Mouse (Mus musculus) lung, postnatal 0 days (tissue): Measurements from ENCODE around the gene Shb. TPM values are rescaled to one million over a fixed set of nuclear protein-coding genes. Genes with fewer than 3 reads are reported as not detected.
A peak's percentile ranks its signal among the peaks of the same experiment; 100 is the strongest.

Source experiments
- ATAC-seq: fragments of 200-750 bp; cut with Nextera tagmentation; 2 replicates; pipeline ENCODE4 v1.8.0; 2017; ENCODE audit warnings: moderate library complexity
- DNase-seq: peaks from one replicate; pipeline ENCODE4 v3.0.0-alpha.2; 2016; ENCODE audit warnings: low spot score
- H3K27ac ChIP-seq: fragments of 300-500 bp; sonication (generic); 2 replicates; pipeline ENCODE4 v1.5.1; 2014; ENCODE audit warnings: antibody characterized with exemption, mild to moderate bottlenecking, low read length, mixed read lengths
- H3K27me3 ChIP-seq: fragments of 300-500 bp; sonication (generic); replicated peaks from 2 replicates; pipeline ENCODE4 v1.6.1; 2014; ENCODE audit warnings: low read length, mixed read lengths; ENCODE audit not compliant: insufficient read depth
- H3K36me3 ChIP-seq: fragments of 300-500 bp; sonication (generic); 2 replicates; pipeline ENCODE4 v1.6.1; 2014; ENCODE audit warnings: low read length, mixed read lengths; ENCODE audit not compliant: insufficient read depth
- H3K4me1 ChIP-seq: fragments of 300-500 bp; sonication (generic); 2 replicates; pipeline ENCODE4 v1.6.1; 2014; ENCODE audit warnings: antibody characterized with exemption, low read depth, low read length, mixed read lengths; ENCODE audit not compliant: insufficient read depth
- H3K4me2 ChIP-seq: fragments of 300-500 bp; sonication (generic); replicated peaks from 2 replicates; pipeline ENCODE4 v1.6.1; 2014; ENCODE audit warnings: low read depth, mild to moderate bottlenecking, low read length, moderate library complexity, mixed read lengths
- H3K4me3 ChIP-seq: fragments of 300-500 bp; sonication (generic); 2 replicates; pipeline ENCODE4 v1.5.1; 2014; ENCODE audit warnings: low read depth, low read length
- H3K9ac ChIP-seq: fragments of 300-500 bp; sonication (generic); replicated peaks from 2 replicates; pipeline ENCODE4 v1.6.1; 2014; ENCODE audit warnings: low read depth, mild to moderate bottlenecking
- H3K9me3 ChIP-seq: fragments of 300-500 bp; sonication (generic); 2 replicates; pipeline ENCODE4 v1.6.1; 2016; ENCODE audit warnings: low read length, mixed read lengths
- CTCF ChIP-seq: IDR thresholded peaks from 2 replicates; pipeline ENCODE4 v1.5.1; 2016; ENCODE audit warnings: antibody characterized with exemption, mild to moderate bottlenecking
- EP300 ChIP-seq: IDR thresholded peaks from 2 replicates; pipeline ENCODE4 v1.6.1; 2016; ENCODE audit warnings: antibody characterized with exemption, mild to moderate bottlenecking, control low read depth
- WGBS: fragments of 180-500 bp; shearing (Covaris S2); extraction: QIAGEN DNeasy Blood & Tissue Kit; methylation state at CpG from one replicate; pipeline ENCODE4 v1.1.7; 2014; 5-methylcytosine and 5-hydroxymethylcytosine counted together
- polyA plus RNA-seq: library from polyadenylated mRNA; unstranded; fragments of >200 nt; fragmentation: Nextera tagmentation; extraction: Ambion mirVana; gene quantifications from 2 replicates; pipeline ENCODE4 v1.2.1, GENCODE M21; 2015

The Shb gene
- polyA plus RNA-seq, 1 experiment from 2014 or later = 7.1 TPM

GRCm38 (mm10) chr4:45444813-45445212 lies 87.5 kb downstream of the Shb start:
- Histone ChIP-seq H3K9ac (no peak overlapping the region), H3K27me3 (no peaks in the 10 kb centered on the region), H3K36me3 (0 out of 2 replicates have a peak, but pooled peaks cover 7% of the 10 kb centered on the region), H3K9me3 (no peaks in the 10 kb centered on the region), H3K4me3 (no peak overlapping the region), H3K4me2 (no peak overlapping the region), H3K4me1 (peaks cover 4% of the 10 kb centered on the region; the same call in 1 of the 2 replicates), H3K27ac (no peak overlapping the region)
- DNase-seq (no peak), ATAC-seq (no peak)
- TF ChIP-seq CTCF (no peak), EP300 (no peak)
- 61% methylated on average over 4 of the region's 4 CpGs for whole genome bisulfite sequencing

GRCm38 (mm10) chr4:45443652-45444051 lies 88.6 kb downstream of the Shb start:
- Histone ChIP-seq H3K9ac (no peak overlapping the region), H3K4me2 (no peak overlapping the region), H3K27me3 (no peaks in the 10 kb centered on the region), H3K4me1 (peaks cover 4% of the 10 kb centered on the region; the same call in 1 of the 2 replicates), H3K9me3 (no peaks in the 10 kb centered on the region), H3K36me3 (0 out of 2 replicates have a peak, but pooled peaks cover 7% of the 10 kb centered on the region), H3K27ac (no peak overlapping the region), H3K4me3 (no peak overlapping the region)
- 68% methylated on average over 7 of the region's 7 CpGs for WGBS
- TF ChIP-seq EP300 = no peak
- TF ChIP-seq CTCF = no peak
- no peak for ATAC-seq
- DNase-seq = no peak

- no peaks in the 10 kb centered on the region for H3K4me1 ChIP-seq
Observed at GRCm38 (mm10) chr4:45442237-45442636, 90.0 kb downstream of the Shb start.

GRCm38 (mm10) chr4:45441778-45442177 lies 90.5 kb downstream of the Shb start:
- Histone ChIP-seq H3K4me3 (no peak overlapping the region), H3K4me1 (no peaks in the 10 kb centered on the region), H3K4me2 (no peak overlapping the region), H3K9me3 (no peaks in the 10 kb centered on the region), H3K27me3 (no peaks in the 10 kb centered on the region), H3K27ac (no peak overlapping the region), H3K9ac (no peak overlapping the region), H3K36me3 (0 out of 2 replicates have a peak, but pooled peaks cover 7% of the 10 kb centered on the region)
- WGBS = 56% methylated on average over 1 of the region's 1 CpGs
- DNase-seq (no peak), ATAC-seq (no peak)
- no peak for TF ChIP-seq CTCF
- TF ChIP-seq EP300 = no peak

More at GRCm38 (mm10) chr4:45442237-45442636, 90.0 kb downstream of the Shb start:
- DNase-seq (no peak), ATAC-seq (peak; percentile 47)
- Histone ChIP-seq H3K4me3 (no peak overlapping the region), H3K27ac (no peak overlapping the region), H3K4me2 (no peak overlapping the region), H3K36me3 (0 out of 2 replicates have a peak, but pooled peaks cover 7% of the 10 kb centered on the region), H3K9me3 (no peaks in the 10 kb centered on the region), H3K27me3 (no peaks in the 10 kb centered on the region), H3K9ac (no peak overlapping the region)
- TF ChIP-seq CTCF = peak; percentile 58
- no peak for TF ChIP-seq EP300
- 60% methylated on average over 3 of the region's 3 CpGs for WGBS

GRCm38 (mm10) chr4:45439281-45439680 lies 93.0 kb downstream of the Shb start:
- ATAC-seq (no peak), DNase-seq (no peak)
- H3K9ac ChIP-seq = no peak overlapping the region
- TF ChIP-seq CTCF = no peak
- no peak for TF ChIP-seq EP300
- no peak overlapping the region for H3K4me2 ChIP-seq
- no peak overlapping the region for H3K4me3 ChIP-seq
- no peak overlapping the region for H3K27ac ChIP-seq
- peaks cover 9% of the 10 kb centered on the region; the same call in 1 of the 2 replicates for H3K4me1 ChIP-seq
- H3K27me3 ChIP-seq = no peaks in the 10 kb centered on the region
- H3K36me3 ChIP-seq = 0 out of 2 replicates have a peak, but pooled peaks cover under 1% of the 10 kb centered on the region
- H3K9me3 ChIP-seq = no peaks in the 10 kb centered on the region
- 40% methylated on average over 5 of the region's 5 CpGs for WGBS

GRCm38 (mm10) chr4:45437010-45437409 lies 95.3 kb downstream of the Shb start:
- ATAC-seq (no peak), DNase-seq (no peak)
- Histone ChIP-seq H3K4me2 (no peak overlapping the region), H3K27me3 (no peaks in the 10 kb centered on the region), H3K4me1 (peaks cover 9% of the 10 kb centered on the region; the same call in 1 of the 2 replicates), H3K27ac (no peak overlapping the region), H3K36me3 (no peaks in the 10 kb centered on the region), H3K9me3 (no peaks in the 10 kb centered on the region), H3K9ac (no peak overlapping the region), H3K4me3 (no peak overlapping the region)
- no peak for TF ChIP-seq EP300
- TF ChIP-seq CTCF = no peak
- 65% methylated on average over 3 of the region's 3 CpGs for WGBS

GRCm38 (mm10) chr4:45436383-45436913 lies 95.8 kb downstream of the Shb start:
- WGBS = 61% methylated on average over 7 of the region's 7 CpGs
- H3K27ac ChIP-seq = no peak overlapping the region
- no peaks in the 10 kb centered on the region for H3K27me3 ChIP-seq
- H3K4me1 ChIP-seq = peaks cover 9% of the 10 kb centered on the region; the same call in 1 of the 2 replicates
- H3K4me2 ChIP-seq = no peak overlapping the region
- H3K9me3 ChIP-seq = no peaks in the 10 kb centered on the region
- no peaks in the 10 kb centered on the region for H3K36me3 ChIP-seq
- ATAC-seq (no peak; the same call in 1 of the 2 replicates), DNase-seq (no peak)
- no peak overlapping the region for H3K9ac ChIP-seq
- TF ChIP-seq CTCF (no peak), EP300 (no peak)
- H3K4me3 ChIP-seq = no peak overlapping the region
